Mouse (Mus musculus): Measurements from ENCODE around the gene Rnps1. TPM values are rescaled to one million over a fixed set of nuclear protein-coding genes. Genes with fewer than 3 reads are reported as not detected.

Rnps1 gene
- polyA plus RNA-seq, 1 experiment, result 269 TPM

DNA sequence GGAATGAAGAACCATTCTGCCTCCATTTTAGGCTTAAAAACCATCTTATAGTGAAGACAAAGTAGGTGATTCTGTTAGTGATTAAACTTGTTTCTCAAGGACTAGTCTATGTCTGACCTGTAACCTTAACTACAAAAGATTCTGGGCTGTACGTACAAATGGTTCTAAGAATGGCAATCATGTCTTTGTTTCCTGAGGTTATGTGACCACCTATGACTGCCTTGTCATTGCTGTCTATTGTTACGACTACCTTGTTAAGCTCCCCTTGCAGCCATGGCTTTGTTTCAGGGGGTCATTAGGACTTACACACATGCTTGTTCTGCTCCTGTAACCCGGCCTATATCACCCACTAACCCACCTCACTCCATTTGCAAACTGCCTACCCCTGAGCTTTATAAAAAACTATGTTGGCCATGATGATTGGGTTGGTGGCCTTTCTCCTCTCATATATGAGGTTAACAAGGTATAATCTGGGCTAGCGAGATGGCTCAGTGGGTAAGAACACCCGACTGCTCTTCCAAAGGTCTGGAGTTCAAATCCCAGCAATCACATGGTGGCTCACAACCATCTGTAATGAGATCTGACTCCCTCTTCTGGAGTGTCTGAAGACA, 54.4 kb downstream of the Rnps1 start:
- no peak for DNase-seq (ENCODE audit: extremely low spot score in 1 of 2, low spot score in 1 of 2)

GRCm38 (mm10) chr17:24469336-24469909, 55.1 kb downstream of the Rnps1 start:
- no peak for DNase-seq (ENCODE audit: extremely low spot score in 1 of 2, low spot score in 1 of 2)

GRCm38 (mm10) chr17:24469910-24470602, 55.7 kb downstream of the Rnps1 start, which contains the start of the genes E4f1 and Pgp:
E4f1 (minus strand) TSS chr17:24470313.
Pgp (plus strand) TSS chr17:24470392.
- peak; percentile 98 to 99 for DNase-seq (ENCODE audit: extremely low spot score in 1 of 2, low spot score in 1 of 2)

DNA sequence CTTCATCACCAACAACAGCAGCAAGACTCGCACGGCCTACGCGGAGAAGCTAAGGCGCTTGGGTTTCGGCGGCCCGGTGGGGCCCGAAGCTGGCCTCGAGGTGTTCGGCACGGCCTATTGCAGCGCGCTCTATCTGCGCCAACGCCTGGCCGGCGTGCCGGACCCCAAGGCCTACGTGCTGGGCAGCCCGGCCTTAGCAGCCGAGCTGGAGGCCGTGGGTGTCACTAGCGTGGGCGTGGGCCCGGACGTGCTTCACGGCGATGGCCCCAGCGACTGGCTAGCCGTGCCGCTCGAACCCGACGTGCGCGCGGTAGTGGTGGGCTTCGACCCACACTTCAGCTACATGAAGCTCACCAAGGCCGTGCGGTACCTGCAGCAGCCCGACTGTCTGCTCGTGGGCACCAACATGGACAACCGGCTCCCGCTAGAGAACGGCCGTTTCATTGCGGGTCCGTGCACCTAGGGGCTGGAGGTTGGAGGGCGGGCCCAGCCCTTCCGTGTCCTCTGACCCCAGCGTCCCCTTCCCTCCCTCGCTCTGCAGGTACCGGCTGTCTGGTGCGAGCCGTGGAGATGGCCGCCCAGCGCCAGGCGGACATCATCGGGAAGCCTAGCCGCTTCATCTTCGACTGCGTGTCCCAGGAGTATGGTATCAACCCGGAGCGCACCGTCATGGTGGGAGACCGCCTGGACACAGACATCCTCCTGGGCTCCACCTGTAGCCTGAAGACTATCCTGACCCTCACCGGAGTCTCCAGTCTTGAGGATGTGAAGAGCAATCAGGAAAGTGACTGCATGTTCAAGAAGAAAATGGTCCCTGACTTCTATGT, 56.5 kb downstream of the Rnps1 start:
- DNase-seq (ENCODE audit: extremely low spot score in 1 of 2, low spot score in 1 of 2), result peak in 1 of 2 experiments; percentile 36

- peak in 1 of 2 experiments; percentile 32 for DNase-seq (ENCODE audit: extremely low spot score in 1 of 2, low spot score in 1 of 2)
Observed at GRCm38 (mm10) chr17:24472512-24472911, 58.1 kb downstream of the Rnps1 start.

DNA sequence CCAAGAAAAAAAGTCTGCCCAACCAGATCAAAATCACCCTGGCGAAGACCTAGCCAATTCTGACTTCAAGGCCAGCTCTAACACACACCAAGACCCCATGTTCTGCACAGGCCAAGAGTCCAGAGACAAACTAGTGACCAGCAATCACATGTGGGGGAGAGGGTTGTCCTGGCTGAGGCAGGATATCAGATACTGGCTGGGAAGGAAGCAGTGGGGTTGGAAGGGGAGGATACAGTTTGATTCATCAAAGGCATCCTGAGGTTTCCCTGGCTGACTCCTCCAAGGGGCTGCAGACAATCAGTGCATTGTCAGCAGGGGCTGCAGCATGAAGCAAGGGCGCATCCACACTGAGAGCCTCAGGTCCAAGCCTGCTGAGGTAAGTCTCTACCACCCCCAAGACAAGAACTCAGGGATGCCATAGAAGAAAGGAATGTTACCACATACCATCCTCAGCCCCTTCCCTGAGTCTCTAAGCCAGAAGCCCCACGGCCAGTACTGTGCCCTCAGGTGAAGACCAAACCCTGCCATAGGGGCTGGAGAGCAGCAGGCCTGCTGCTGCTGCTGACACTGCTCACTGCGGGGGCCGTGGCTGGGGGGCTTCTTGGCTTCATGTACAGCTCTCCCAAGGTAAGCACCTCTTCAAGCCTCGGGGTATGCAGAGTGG, 59.4 kb downstream of the Rnps1 start, which contains the start of gene Bricd5:
Bricd5 (plus strand) TSS at position 273 of the 664 bp plus-strand sequence.
- no peak for DNase-seq (ENCODE audit: extremely low spot score in 1 of 2, low spot score in 1 of 2)

- peak in 1 of 2 experiments; percentile 60 for DNase-seq (ENCODE audit: extremely low spot score in 1 of 2, low spot score in 1 of 2)
Observed at GRCm38 (mm10) chr17:24474557-24474956, 60.2 kb downstream of the Rnps1 start.

Other genes starting within 250 kb of the Rnps1 start
- 2,732 and 2,987 TPM in 2 replicates for gene Atp6v0c, start 244.9 kb upstream of the Rnps1 start, polyA plus RNA-seq (2012; rRNA removed)
- 48.3 and 56.9 TPM in 2 replicates for gene Tbc1d24, start 209.0 kb upstream of the Rnps1 start, polyA plus RNA-seq (2012; rRNA removed)
- gene Ntn3, start 205.0 kb upstream of the Rnps1 start, polyA plus RNA-seq (2012; rRNA removed), result 7.4 and 9.1 TPM in 2 replicates
- gene Tedc2, start 193.7 kb upstream of the Rnps1 start, polyA plus RNA-seq (2012; rRNA removed), result 18.6 and 19.1 TPM in 2 replicates
- 3.3 and 4.4 TPM in 2 replicates for gene Ccnf, start 163.1 kb upstream of the Rnps1 start, polyA plus RNA-seq (2012; rRNA removed)
- 0.90 and 1.0 TPM in 2 replicates for gene Abca17, start 63.5 kb upstream of the Rnps1 start, polyA plus RNA-seq (2012; rRNA removed)
- gene Abca3, start 62.6 kb upstream of the Rnps1 start, polyA plus RNA-seq (2012; rRNA removed), result 44.7 and 47.6 TPM in 2 replicates
- gene Eci1, start 12.1 kb downstream of the Rnps1 start, polyA plus RNA-seq (2012; rRNA removed), result 50.0 and 55.9 TPM in 2 replicates
- 18.3 and 22.9 TPM in 2 replicates for gene Dnase1l2, start 28.5 kb downstream of the Rnps1 start, polyA plus RNA-seq (2012; rRNA removed)
- gene E4f1, start 55.7 kb downstream of the Rnps1 start, polyA plus RNA-seq (2012; rRNA removed), result 86.1 and 86.4 TPM in 2 replicates
- gene Pgp, start 55.8 kb downstream of the Rnps1 start, polyA plus RNA-seq (2012; rRNA removed), result 85.4 and 95.8 TPM in 2 replicates
- gene Bricd5, start 59.3 kb downstream of the Rnps1 start, polyA plus RNA-seq (2012; rRNA removed), result 2.1 and 2.6 TPM in 2 replicates
- 37.9 and 45.7 TPM in 2 replicates for gene Mlst8, start 64.5 kb downstream of the Rnps1 start, polyA plus RNA-seq (2012; rRNA removed)
- gene Caskin1, start 74.0 kb downstream of the Rnps1 start, polyA plus RNA-seq (2012; rRNA removed), result 116 and 124 TPM in 2 replicates
- gene Traf7, start 113.4 kb downstream of the Rnps1 start, polyA plus RNA-seq (2012; rRNA removed), result 194 and 212 TPM in 2 replicates
- gene Rab26, start 119.6 kb downstream of the Rnps1 start, polyA plus RNA-seq (2012; rRNA removed), result 97.2 and 118 TPM in 2 replicates
- 85.1 and 85.3 TPM in 2 replicates for gene Pkd1, start 135.3 kb downstream of the Rnps1 start, polyA plus RNA-seq (2012; rRNA removed)
- 175 and 194 TPM in 2 replicates for gene Tsc2, start 218.1 kb downstream of the Rnps1 start, polyA plus RNA-seq (2012; rRNA removed)
- gene Nthl1, start 218.1 kb downstream of the Rnps1 start, polyA plus RNA-seq (2012; rRNA removed), result 8.8 and 10.7 TPM in 2 replicates
- gene Slc9a3r2, start 235.8 kb downstream of the Rnps1 start, polyA plus RNA-seq (2012; rRNA removed), result 80.5 and 83.9 TPM in 2 replicates
- 0.65 TPM in 1 of 2 replicates, not detected in the other for gene Npw, start 243.9 kb downstream of the Rnps1 start, polyA plus RNA-seq (2012; rRNA removed)